Mouse (Mus musculus): ENCODE measurements around the gene Ms4a3.

The Ms4a3 gene

GRCm38 (mm10) chr19:11640732-11641131 is at the start of gene Ms4a3:
Ms4a3 (minus strand) TSS chr19:11640851.
- no peak for DNase-seq

- DNase-seq, result no peak
Observed at GRCm38 (mm10) chr19:11661562-11661961, 20.9 kb upstream of the Ms4a3 start.

GRCm38 (mm10) chr19:11660459-11660858 is 19.8 kb upstream of the Ms4a3 start, which contains the start of gene Oosp2:
Oosp2 (minus strand) TSS chr19:11660559.
- DNase-seq, result no peak

- DNase-seq, result no peak
Observed at GRCm38 (mm10) chr19:11659142-11659541, 18.5 kb upstream of the Ms4a3 start.

GRCm38 (mm10) chr19:11649564-11649963 is 8.9 kb upstream of the Ms4a3 start:
- DNase-seq, result no peak

- DNase-seq, result no peak
Observed at GRCm38 (mm10) chr19:11646166-11646565, 5.5 kb upstream of the Ms4a3 start.

- DNase-seq, result no peak
Observed at GRCm38 (mm10) chr19:11639038-11639437, 1.6 kb downstream of the Ms4a3 start.

- DNase-seq, result no peak
Observed at GRCm38 (mm10) chr19:11635572-11635971, 5.1 kb downstream of the Ms4a3 start.

- no peak for DNase-seq
Observed at GRCm38 (mm10) chr19:11634330-11634729, 6.3 kb downstream of the Ms4a3 start.

- no peak for DNase-seq
Observed at GRCm38 (mm10) chr19:11633732-11634131, 6.9 kb downstream of the Ms4a3 start.

GRCm38 (mm10) chr19:11625231-11625630 is 15.4 kb downstream of the Ms4a3 start:
- no peak for DNase-seq

GRCm38 (mm10) chr19:11624800-11625199 is 15.9 kb downstream of the Ms4a3 start:
- DNase-seq, result no peak

GRCm38 (mm10) chr19:11623551-11623950 is 17.1 kb downstream of the Ms4a3 start, which contains the start of gene Ms4a2:
Ms4a2 (minus strand) TSS chr19:11623719.
- DNase-seq, result no peak

GRCm38 (mm10) chr19:11617983-11618382 is 22.7 kb downstream of the Ms4a3 start:
- no peak for DNase-seq

- no peak for DNase-seq
Observed at GRCm38 (mm10) chr19:11614805-11615204, 25.8 kb downstream of the Ms4a3 start.

GRCm38 (mm10) chr19:11613776-11614443 is 26.7 kb downstream of the Ms4a3 start:
- DNase-seq, result no peak

- no peak for DNase-seq
Observed at GRCm38 (mm10) chr19:11613084-11613483, 27.6 kb downstream of the Ms4a3 start.

GRCm38 (mm10) chr19:11612293-11612692 is 28.4 kb downstream of the Ms4a3 start:
- DNase-seq, result no peak

GRCm38 (mm10) chr19:11611541-11611945 is 29.1 kb downstream of the Ms4a3 start:
- peak; percentile 17 for DNase-seq

- DNase-seq, result peak; percentile 57
Observed at GRCm38 (mm10) chr19:11608172-11608571, 32.5 kb downstream of the Ms4a3 start.

GRCm38 (mm10) chr19:11604603-11605002 is 36.0 kb downstream of the Ms4a3 start, which contains the start of gene Ms4a6d:
Ms4a6d (minus strand) TSS chr19:11604849.
- no peak for DNase-seq

GRCm38 (mm10) chr19:11602026-11602425 is 38.6 kb downstream of the Ms4a3 start:
- DNase-seq, result peak; percentile 31

- no peak for DNase-seq
Observed at GRCm38 (mm10) chr19:11601349-11601748, 39.3 kb downstream of the Ms4a3 start.

- no peak for DNase-seq
Observed at GRCm38 (mm10) chr19:11589891-11590449, 50.7 kb downstream of the Ms4a3 start.

GRCm38 (mm10) chr19:11589205-11589604 is 51.4 kb downstream of the Ms4a3 start:
- no peak for DNase-seq

Measured in lung, postnatal 14 days (tissue).